Mouse (Mus musculus) limb, embryonic 11.5 days (tissue): Measurements from ENCODE around the gene Rpsa. TPM values are rescaled to one million over a fixed set of nuclear protein-coding genes. Genes with fewer than 3 reads are reported as not detected.

Experiments used
- ATAC-seq: fragments of 200-750 bp; cut with Nextera tagmentation; 2 replicates; pipeline ENCODE4 v1.8.0; 2017; ENCODE audit warnings: low read depth; ENCODE audit not compliant: insufficient number of reproducible peaks, low FRiP score, low TSS enrichment
- DNase-seq: peaks from one replicate; pipeline ENCODE4 v3.0.0-alpha.2; 2015; ENCODE audit warnings: low spot score
- H3K27ac ChIP-seq: fragments of 300-500 bp; sonication (generic); replicated peaks from 2 replicates; pipeline ENCODE4 v1.5.1; 2014; ENCODE audit warnings: low read depth, mild to moderate bottlenecking, low read length
- H3K27me3 ChIP-seq: fragments of 300-500 bp; sonication (generic); 2 replicates; pipeline ENCODE4 v1.6.1; 2014; ENCODE audit warnings: mild to moderate bottlenecking, low read length, mixed read lengths; ENCODE audit not compliant: control insufficient read depth, insufficient read depth
- H3K36me3 ChIP-seq: fragments of 300-500 bp; sonication (generic); 2 replicates; pipeline ENCODE4 v1.6.1; 2014; ENCODE audit warnings: mild to moderate bottlenecking, low read length, moderate library complexity, mixed read lengths; ENCODE audit not compliant: control insufficient read depth, insufficient read depth
- H3K4me1 ChIP-seq: fragments of 300-500 bp; sonication (generic); 2 replicates; pipeline ENCODE4 v1.6.1; 2014; ENCODE audit warnings: low read length, mixed read lengths; ENCODE audit not compliant: control insufficient read depth, insufficient read depth
- H3K4me2 ChIP-seq: fragments of 300-500 bp; sonication (generic); 2 replicates; pipeline ENCODE4 v1.6.1; 2014; ENCODE audit warnings: low read depth, mild to moderate bottlenecking, moderate library complexity; ENCODE audit not compliant: severe bottlenecking
- H3K4me3 ChIP-seq: fragments of 300-500 bp; sonication (generic); 2 replicates; pipeline ENCODE4 v1.5.1; 2014; ENCODE audit warnings: low read depth, low read length
- H3K9ac ChIP-seq: fragments of 300-500 bp; sonication (generic); 2 replicates; pipeline ENCODE4 v1.6.1; 2014; ENCODE audit warnings: mild to moderate bottlenecking, low read length
- H3K9me3 ChIP-seq: fragments of 300-500 bp; sonication (generic); 2 replicates; pipeline ENCODE4 v1.6.1; 2016; ENCODE audit warnings: low read length; ENCODE audit not compliant: control insufficient read depth
- WGBS: fragments of 180-500 bp; shearing (Covaris S2); extraction: QIAGEN DNeasy Blood & Tissue Kit; methylation state at CpG from one replicate; pipeline ENCODE4 v1.1.7; 2014; 5-methylcytosine and 5-hydroxymethylcytosine counted together
- polyA plus RNA-seq: library from polyadenylated mRNA; unstranded; fragments of >200 nt; fragmentation: Nextera tagmentation; extraction: Ambion mirVana; gene quantifications from 2 replicates; pipeline ENCODE4 v1.2.1, GENCODE M21; 2014

The Rpsa gene
- polyA plus RNA-seq, 1 experiment from 2014 or later = 1,665 TPM

DNA sequence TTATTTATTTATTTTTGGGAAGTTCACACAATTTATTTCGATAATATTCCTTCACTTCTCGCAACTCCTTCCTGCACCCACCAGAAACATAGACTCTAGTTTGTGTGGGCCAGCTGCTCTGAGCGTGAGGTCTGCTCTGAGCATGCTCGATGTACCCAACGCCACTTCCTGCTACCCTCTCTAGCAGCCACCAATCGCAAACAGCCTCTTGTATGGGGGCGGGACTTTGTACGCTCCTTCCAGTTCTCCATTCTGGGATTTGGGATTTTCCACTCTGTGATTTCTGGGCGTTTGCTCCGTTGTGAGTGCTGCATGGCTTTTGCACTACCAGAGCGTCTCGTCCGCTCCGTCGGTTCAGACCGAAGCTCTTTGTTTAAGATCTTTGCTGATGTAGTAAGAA lies 36.4 kb downstream of the Rpsa start:
- no peak for ATAC-seq

DNA sequence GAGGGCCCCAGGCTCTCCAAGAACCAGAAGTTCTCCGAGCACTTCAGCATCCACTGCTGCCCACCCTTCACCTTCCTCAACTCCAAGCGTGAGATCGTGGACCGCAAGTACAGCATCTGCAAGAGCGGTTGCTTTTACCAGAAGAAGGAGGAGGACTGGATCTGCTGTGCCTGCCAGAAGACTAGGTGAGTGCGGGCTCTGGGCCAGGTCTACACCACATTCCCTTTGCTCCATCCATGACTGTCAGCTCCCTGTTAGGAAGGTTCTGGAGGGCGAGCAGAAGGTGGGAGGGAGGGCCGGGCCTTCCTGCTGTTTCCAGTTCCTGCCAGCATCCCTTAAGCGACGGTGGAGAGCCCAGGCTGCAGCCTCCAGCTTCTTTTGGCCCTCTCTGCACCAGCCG lies 40.3 kb downstream of the Rpsa start:
- no peak for DNase-seq
- H3K9me3 ChIP-seq = no peaks in the 10 kb centered on the region
- H3K9ac ChIP-seq = no peak overlapping the region
- no peak overlapping the region for H3K4me3 ChIP-seq
- no peak overlapping the region for H3K4me2 ChIP-seq
- no peaks in the 10 kb centered on the region for H3K36me3 ChIP-seq
- no peak for ATAC-seq
- no peaks in the 10 kb centered on the region for H3K4me1 ChIP-seq
- peaks cover 2% of the 10 kb centered on the region; the same call in 1 of the 2 replicates for H3K27me3 ChIP-seq
- no peak overlapping the region for H3K27ac ChIP-seq
- 65% methylated on average over 11 of the region's 11 CpGs for WGBS

More for the DNA sequence above, 36.4 kb downstream of the Rpsa start:
- Histone ChIP-seq H3K4me1 (no peaks in the 10 kb centered on the region), H3K9ac (no peak overlapping the region), H3K27ac (no peak overlapping the region), H3K27me3 (peaks cover 2% of the 10 kb centered on the region; the same call in 1 of the 2 replicates), H3K4me2 (no peak overlapping the region), H3K4me3 (no peak overlapping the region), H3K9me3 (no peaks in the 10 kb centered on the region), H3K36me3 (no peaks in the 10 kb centered on the region)
- no peak for DNase-seq
- WGBS = 89% methylated on average over 16 of the region's 16 CpGs

DNA sequence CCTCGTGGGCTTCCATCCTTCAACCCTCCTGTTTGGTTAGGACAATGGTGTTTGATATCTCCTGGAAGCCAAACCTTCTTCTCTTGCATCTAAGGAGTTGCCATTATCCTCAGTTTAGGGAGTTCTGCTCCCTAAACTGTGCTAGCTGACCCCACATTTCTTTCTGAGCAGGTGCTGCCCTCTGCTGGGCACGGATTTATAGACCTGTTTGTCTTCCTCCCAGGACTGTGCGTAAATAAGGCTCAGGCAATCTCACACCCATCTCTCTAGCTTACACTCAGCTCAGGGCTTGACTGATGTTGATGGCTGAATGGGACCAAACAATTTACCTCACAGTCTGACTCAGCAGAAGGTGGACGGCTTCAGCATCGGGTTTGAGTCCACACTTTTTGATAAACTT lies 43.8 kb downstream of the Rpsa start:
- ATAC-seq = no peak
- peak; percentile 71 for DNase-seq
- no peaks in the 10 kb centered on the region for H3K9me3 ChIP-seq
- H3K27me3 ChIP-seq = peaks cover 2% of the 10 kb centered on the region; the same call in 1 of the 2 replicates
- H3K27ac ChIP-seq = no peak overlapping the region
- H3K9ac ChIP-seq = no peak overlapping the region
- H3K4me3 ChIP-seq = no peak overlapping the region
- 46% methylated on average over 5 of the region's 5 CpGs for WGBS
- no peaks in the 10 kb centered on the region for H3K36me3 ChIP-seq
- no peaks in the 10 kb centered on the region for H3K4me1 ChIP-seq
- H3K4me2 ChIP-seq = no peak overlapping the region

DNA sequence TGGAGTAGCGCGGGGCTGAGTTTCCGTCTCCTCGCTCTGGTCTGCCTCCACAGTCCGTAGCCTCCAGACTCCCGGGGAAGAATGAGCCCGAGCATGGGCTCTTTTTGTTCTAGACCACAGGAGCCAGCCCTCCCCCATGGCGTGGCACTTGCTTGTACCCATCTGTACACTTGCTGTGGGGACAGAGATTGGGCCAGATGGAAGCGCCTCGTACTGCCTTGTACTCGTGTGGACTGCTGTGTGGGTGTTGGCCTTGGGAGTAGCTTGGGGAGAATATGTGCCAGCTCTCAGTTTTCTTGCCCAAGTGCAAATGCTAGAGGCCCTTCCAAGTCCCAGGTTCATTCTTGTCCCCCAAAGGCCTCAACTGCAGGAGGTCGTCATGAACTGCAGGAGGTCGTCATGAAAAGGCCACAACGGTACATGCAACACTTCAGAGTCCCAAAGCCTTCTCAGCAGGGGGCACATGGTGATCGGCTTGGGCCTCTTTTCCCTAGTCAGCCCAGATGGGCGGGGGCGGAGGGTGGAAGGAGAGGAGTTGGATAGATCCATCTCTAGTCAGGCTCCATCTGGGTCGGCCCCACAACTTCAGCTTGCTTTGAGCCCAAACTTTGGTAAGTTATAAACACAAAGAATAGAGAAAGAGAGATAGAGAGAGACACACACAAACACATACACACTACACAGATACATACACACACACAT lies 47.1 kb downstream of the Rpsa start:
- H3K27ac ChIP-seq = no peak overlapping the region
- no peak for DNase-seq
- no peak for ATAC-seq
- H3K4me2 ChIP-seq = no peak overlapping the region
- no peaks in the 10 kb centered on the region for H3K4me1 ChIP-seq
- no peak overlapping the region for H3K4me3 ChIP-seq
- no peak overlapping the region for H3K9ac ChIP-seq
- WGBS = 90% methylated on average over 18 of the region's 18 CpGs
- no peaks in the 10 kb centered on the region for H3K36me3 ChIP-seq
- H3K9me3 ChIP-seq = no peaks in the 10 kb centered on the region
- no peaks in the 10 kb centered on the region for H3K27me3 ChIP-seq

DNA sequence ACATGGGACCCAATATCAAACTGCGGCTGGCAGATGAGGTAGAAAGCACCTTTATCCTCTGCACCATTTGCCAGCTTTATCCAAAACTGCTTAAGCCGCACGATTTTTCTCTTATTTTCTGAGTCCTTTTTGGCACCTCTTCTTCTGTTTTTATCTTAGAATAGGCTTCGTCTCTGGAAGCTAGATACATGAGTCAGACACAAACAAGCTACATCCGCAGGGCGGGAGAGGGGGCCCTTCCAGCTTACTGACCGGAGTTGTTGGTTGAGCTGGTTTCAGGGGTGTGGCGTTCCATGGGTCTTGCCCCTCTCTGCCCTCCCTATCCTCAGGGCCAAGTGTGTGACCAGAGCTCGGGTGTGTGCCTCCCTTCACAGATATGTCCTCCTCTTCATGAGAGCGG lies 51.3 kb downstream of the Rpsa start:
- Histone ChIP-seq H3K4me2 (no peak overlapping the region), H3K36me3 (no peaks in the 10 kb centered on the region), H3K4me1 (no peaks in the 10 kb centered on the region), H3K4me3 (no peak overlapping the region), H3K9me3 (no peaks in the 10 kb centered on the region), H3K27ac (no peak overlapping the region), H3K9ac (no peak overlapping the region), H3K27me3 (no peaks in the 10 kb centered on the region)
- DNase-seq = no peak
- 90% methylated on average over 10 of the region's 10 CpGs for WGBS
- no peak for ATAC-seq

Other genes with a start within 250 kb of the Rpsa start
- 59.6 and 64.7 TPM in 2 replicates for gene Wdr48, start 232.8 kb upstream of the Rpsa start, polyA plus RNA-seq
- 23.3 and 23.8 TPM in 2 replicates for gene Gorasp1, start 190.1 kb upstream of the Rpsa start, polyA plus RNA-seq
- 0.35 and 0.68 TPM in 2 replicates for gene Ttc21a, start 190.1 kb upstream of the Rpsa start, polyA plus RNA-seq
- 1.5 and 1.6 TPM in 2 replicates for gene Csrnp1, start 143.0 kb upstream of the Rpsa start, polyA plus RNA-seq
- gene Xirp1, start 104.1 kb upstream of the Rpsa start, polyA plus RNA-seq = not detected in 2 replicates
- 2.5 and 3.0 TPM in 2 replicates for gene Cx3cr1, start 57.8 kb upstream of the Rpsa start, polyA plus RNA-seq
- gene Ccr8, start 35.6 kb upstream of the Rpsa start, polyA plus RNA-seq = not detected in 2 replicates
- gene Slc25a38, start 17.3 kb upstream of the Rpsa start, polyA plus RNA-seq = 38.7 and 40.1 TPM in 2 replicates
- not detected in 2 replicates for gene Mobp, start 22.0 kb downstream of the Rpsa start, polyA plus RNA-seq
- gene Myrip, start 173.8 kb downstream of the Rpsa start, polyA plus RNA-seq = 0.07 TPM in 1 of 2 replicates, not detected in the other